Mouse (Mus musculus) neural tube, embryonic 14.5 days (tissue): ENCODE measurements around the gene Ptpre. TPM values are rescaled to one million over a fixed set of nuclear protein-coding genes. Genes with fewer than 3 reads are reported as not detected.
A peak's percentile ranks its signal among the peaks of the same experiment; 100 is the strongest.

ENCODE experiments used
- ATAC-seq: fragments of 200-750 bp; cut with Nextera tagmentation; 2 replicates; pipeline ENCODE4 v1.8.0; 2017; ENCODE audit warnings: low read depth, mild to moderate bottlenecking, moderate TSS enrichment, moderate library complexity
- H3K27ac ChIP-seq: fragments of 300-500 bp; sonication (generic); 2 replicates; pipeline ENCODE4 v1.5.1; 2014; ENCODE audit warnings: low read depth, mild to moderate bottlenecking, control low read depth, low read length, moderate library complexity, mixed read lengths
- H3K27me3 ChIP-seq: fragments of 300-500 bp; sonication (generic); 2 replicates; pipeline ENCODE4 v1.6.1; 2014; ENCODE audit warnings: low read length; ENCODE audit not compliant: control insufficient read depth, insufficient read depth
- H3K36me3 ChIP-seq: fragments of 300-500 bp; sonication (generic); 2 replicates; pipeline ENCODE4 v1.6.1; 2014; ENCODE audit warnings: low read length, mixed read lengths; ENCODE audit not compliant: control insufficient read depth, insufficient read depth
- H3K4me1 ChIP-seq: fragments of 300-500 bp; sonication (generic); 2 replicates; pipeline ENCODE4 v1.6.1; 2014; ENCODE audit warnings: low read length; ENCODE audit not compliant: control insufficient read depth, insufficient read depth
- H3K4me2 ChIP-seq: fragments of 300-500 bp; sonication (generic); 2 replicates; pipeline ENCODE4 v1.6.1; 2014; ENCODE audit warnings: mild to moderate bottlenecking, low read depth, low read length, control low read depth
- H3K4me3 ChIP-seq: fragments of 300-500 bp; sonication (generic); 2 replicates; pipeline ENCODE4 v1.5.1; 2014; ENCODE audit warnings: low read depth, low read length, control low read depth, mixed read lengths
- H3K9ac ChIP-seq: fragments of 300-500 bp; sonication (generic); replicated peaks from 2 replicates; pipeline ENCODE4 v1.6.1; 2014; ENCODE audit warnings: low read depth, mild to moderate bottlenecking, control low read depth, low read length, mixed read lengths
- H3K9me3 ChIP-seq: fragments of 300-500 bp; sonication (generic); 2 replicates; pipeline ENCODE4 v1.6.1; 2016; ENCODE audit warnings: low read length; ENCODE audit not compliant: control insufficient read depth
- WGBS: fragments of 180-500 bp; shearing (Covaris S2); extraction: QIAGEN DNeasy Blood & Tissue Kit; methylation state at CpG from one replicate; pipeline ENCODE4 v1.1.7; 2014; 5-methylcytosine and 5-hydroxymethylcytosine counted together
- polyA plus RNA-seq: library from polyadenylated mRNA; unstranded; fragments of >200 nt; fragmentation: Nextera tagmentation; extraction: Ambion mirVana; gene quantifications from 2 replicates; pipeline ENCODE4 v1.2.1, GENCODE M21; 2014

Ptpre gene
- polyA plus RNA-seq, 1 experiment from 2014 or later, result 15.4 TPM

- Histone ChIP-seq H3K9me3 (no peaks in the 10 kb centered on the region), H3K27ac (no peak overlapping the region), H3K9ac (no peak overlapping the region), H3K36me3 (no peaks in the 10 kb centered on the region), H3K4me1 (no peaks in the 10 kb centered on the region), H3K4me3 (no peak overlapping the region), H3K4me2 (no peak overlapping the region), H3K27me3 (no peaks in the 10 kb centered on the region)
- 92% methylated on average over 8 of the region's 8 CpGs for WGBS
- no peak for ATAC-seq
These were observed 167.0 kb downstream of the Ptpre start for GRCm38 (mm10) chr7:135704251-135704650.

- WGBS, result 93% methylated on average over 1 of the region's 1 CpGs
- H3K36me3 ChIP-seq, result no peaks in the 10 kb centered on the region
- H3K27me3 ChIP-seq, result no peaks in the 10 kb centered on the region
- no peak overlapping the region for H3K4me3 ChIP-seq
- no peak overlapping the region for H3K4me2 ChIP-seq
- no peaks in the 10 kb centered on the region for H3K4me1 ChIP-seq
- H3K9ac ChIP-seq, result no peak overlapping the region
- H3K27ac ChIP-seq, result no peak overlapping the region
- no peak for ATAC-seq
- H3K9me3 ChIP-seq, result no peaks in the 10 kb centered on the region
These were observed 167.8 kb downstream of the Ptpre start for GRCm38 (mm10) chr7:135705083-135705482.

GRCm38 (mm10) chr7:135705753-135706152 is 168.5 kb downstream of the Ptpre start:
- Histone ChIP-seq H3K4me2 (no peak overlapping the region), H3K27me3 (no peaks in the 10 kb centered on the region), H3K9ac (no peak overlapping the region), H3K27ac (no peak overlapping the region), H3K4me3 (no peak overlapping the region), H3K36me3 (no peaks in the 10 kb centered on the region), H3K4me1 (no peaks in the 10 kb centered on the region), H3K9me3 (no peaks in the 10 kb centered on the region)
- WGBS, result 93% methylated on average over 6 of the region's 6 CpGs
- no peak for ATAC-seq

- no peaks in the 10 kb centered on the region for H3K27me3 ChIP-seq
- no peaks in the 10 kb centered on the region for H3K4me1 ChIP-seq
- H3K9me3 ChIP-seq, result no peaks in the 10 kb centered on the region
- no peaks in the 10 kb centered on the region for H3K36me3 ChIP-seq
- H3K27ac ChIP-seq, result no peak overlapping the region
- 78% methylated on average over 2 of the region's 2 CpGs for WGBS
- ATAC-seq, result no peak
- H3K4me3 ChIP-seq, result no peak overlapping the region
- H3K9ac ChIP-seq, result no peak overlapping the region
- no peak overlapping the region for H3K4me2 ChIP-seq
These were observed 173.4 kb downstream of the Ptpre start for GRCm38 (mm10) chr7:135710702-135711101.

GRCm38 (mm10) chr7:135712534-135712933 is 175.3 kb downstream of the Ptpre start:
- Histone ChIP-seq H3K4me2 (no peak overlapping the region), H3K36me3 (no peaks in the 10 kb centered on the region), H3K9me3 (no peaks in the 10 kb centered on the region), H3K27ac (no peak overlapping the region), H3K27me3 (no peaks in the 10 kb centered on the region), H3K9ac (no peak overlapping the region), H3K4me3 (no peak overlapping the region), H3K4me1 (0 out of 2 replicates have a peak, but pooled peaks cover 2% of the 10 kb centered on the region)
- ATAC-seq, result no peak
- 90% methylated on average over 1 of the region's 1 CpGs for WGBS

- peak overlapping the region; percentile 6; the same call in 1 of the 2 replicates for H3K4me2 ChIP-seq
- no peaks in the 10 kb centered on the region for H3K9me3 ChIP-seq
- H3K27ac ChIP-seq, result no peak overlapping the region
- no peak overlapping the region for H3K4me3 ChIP-seq
- no peak overlapping the region for H3K9ac ChIP-seq
- no peak for ATAC-seq
- 0 out of 2 replicates have a peak, but pooled peaks cover 2% of the 10 kb centered on the region for H3K4me1 ChIP-seq
- H3K27me3 ChIP-seq, result no peaks in the 10 kb centered on the region
- 83% methylated on average over 8 of the region's 8 CpGs for WGBS
- no peaks in the 10 kb centered on the region for H3K36me3 ChIP-seq
These were observed 176.0 kb downstream of the Ptpre start for GRCm38 (mm10) chr7:135713326-135713725.

- 5% methylated on average over 7 of the region's 7 CpGs for WGBS
These were observed 177.9 kb downstream of the Ptpre start for GRCm38 (mm10) chr7:135715166-135715565.

GRCm38 (mm10) chr7:135715642-135716444 is 178.6 kb downstream of the Ptpre start, which contains the start of gene Mki67:
Gene Mki67, minus strand, starts transcription at chr7:135716361.
- 0 out of 2 replicates have a peak, but pooled peaks cover 2% of the 10 kb centered on the region for H3K4me1 ChIP-seq
- ATAC-seq, result peak; percentile 73
- peak within 1 kb of the TSS; percentile 42 for H3K9ac ChIP-seq
- H3K27ac ChIP-seq, result no peak within 1 kb of the TSS
- H3K36me3 ChIP-seq, result no peaks in the 10 kb centered on the region
- peak within 1 kb of the TSS; percentile 97 for H3K4me2 ChIP-seq
- H3K9me3 ChIP-seq, result no peaks in the 10 kb centered on the region
- H3K4me3 ChIP-seq, result peak within 1 kb of the TSS; percentile 64
- no peaks in the 10 kb centered on the region for H3K27me3 ChIP-seq
- WGBS, result under 1% methylated on average over 71 of the region's 82 CpGs

More at GRCm38 (mm10) chr7:135715166-135715565, 177.9 kb downstream of the Ptpre start:
- no peak for ATAC-seq
- Histone ChIP-seq H3K9ac (no peak overlapping the region), H3K4me1 (0 out of 2 replicates have a peak, but pooled peaks cover 2% of the 10 kb centered on the region), H3K36me3 (no peaks in the 10 kb centered on the region), H3K27me3 (no peaks in the 10 kb centered on the region), H3K27ac (no peak overlapping the region), H3K4me2 (peak overlapping the region; percentile 97), H3K9me3 (no peaks in the 10 kb centered on the region), H3K4me3 (peak overlapping the region; percentile 64)

GRCm38 (mm10) chr7:135716445-135716877 is 179.2 kb downstream of the Ptpre start:
- H3K4me1 ChIP-seq, result 0 out of 2 replicates have a peak, but pooled peaks cover 2% of the 10 kb centered on the region
- H3K9ac ChIP-seq, result peak overlapping the region; percentile 25; the same call in 1 of the 2 replicates
- ATAC-seq, result peak; percentile 97
- no peak overlapping the region for H3K27ac ChIP-seq
- no peaks in the 10 kb centered on the region for H3K9me3 ChIP-seq
- no peaks in the 10 kb centered on the region for H3K36me3 ChIP-seq
- WGBS, result 0% methylated on average over 24 of the region's 28 CpGs
- peak overlapping the region; percentile 64 for H3K4me3 ChIP-seq
- no peaks in the 10 kb centered on the region for H3K27me3 ChIP-seq
- H3K4me2 ChIP-seq, result peak overlapping the region; percentile 97
